Mouse (Mus musculus): ENCODE measurements around the gene Hmga1b. TPM values are rescaled to one million over a fixed set of nuclear protein-coding genes. Genes with fewer than 3 reads are reported as not detected.
A peak's percentile ranks its signal among the peaks of the same experiment; 100 is the strongest.
"Not testable (repeated sequence)": the region's sequence is repeated elsewhere in the genome, so short reads cannot be mapped to it uniquely, and the experiment has no call there.

Hmga1b gene
- polyA plus RNA-seq, 1 experiment from 2014 or later, result 2.4 TPM

GRCm38 (mm10) chr11:120723509-120723908, 39.1 kb upstream of the Hmga1b start:
- Histone ChIP-seq H3K4me2 (no peak overlapping the region), H3K9ac (0 out of 2 replicates have a peak overlapping the region, but pooled peaks have one; percentile 26)

GRCm38 (mm10) chr11:120726243-120727168, 36.1 kb upstream of the Hmga1b start:
- Histone ChIP-seq H3K36me3 (peaks cover 11% of the 10 kb centered on the region; the same call in 1 of the 2 replicates), H3K4me3 (peak overlapping the region; percentile 55), H3K9me3 (no peaks in the 10 kb centered on the region), H3K4me1 (replicated peaks) (peaks cover 28% of the 10 kb centered on the region), H3K27me3 (peaks cover 18% of the 10 kb centered on the region), H3K27ac (replicated peaks) (no peak overlapping the region), H3K9ac (peak overlapping the region; percentile 77), H3K4me2 (peak overlapping the region; percentile 81)
- 16% methylated on average over 36 of the region's 36 CpGs for WGBS
- peak; percentile 24; the same call in 1 of the 2 replicates for ATAC-seq (ENCODE audit: low read depth)

More at GRCm38 (mm10) chr11:120723509-120723908, 39.1 kb upstream of the Hmga1b start:
- peaks cover 27% of the 10 kb centered on the region for H3K36me3 ChIP-seq
- H3K27me3 ChIP-seq, result peaks cover 12% of the 10 kb centered on the region
- 87% methylated on average over 7 of the region's 7 CpGs for WGBS
- H3K9me3 ChIP-seq, result no peaks in the 10 kb centered on the region
- H3K4me1 ChIP-seq (replicated peaks), result peaks cover 33% of the 10 kb centered on the region
- H3K27ac ChIP-seq (replicated peaks), result no peak overlapping the region
- ATAC-seq (ENCODE audit: low read depth), result no peak
- no peak overlapping the region for H3K4me3 ChIP-seq

GRCm38 (mm10) chr11:120727169-120727527, 35.4 kb upstream of the Hmga1b start, which contains the start of gene Dcxr:
Dcxr (minus strand) TSS chr11:120727281.
- Histone ChIP-seq H3K9me3 (no peaks in the 10 kb centered on the region), H3K4me2 (peak within 1 kb of the TSS; percentile 81), H3K4me3 (peak within 1 kb of the TSS; percentile 55), H3K27ac (replicated peaks) (no peak within 1 kb of the TSS), H3K4me1 (replicated peaks) (peaks cover 22% of the 10 kb centered on the region), H3K9ac (peak within 1 kb of the TSS; percentile 77), H3K36me3 (peaks cover 11% of the 10 kb centered on the region; the same call in 1 of the 2 replicates), H3K27me3 (peaks cover 17% of the 10 kb centered on the region)
- under 1% methylated on average over 14 of the region's 14 CpGs for WGBS
- peak; percentile 85 for ATAC-seq (ENCODE audit: low read depth)

GRCm38 (mm10) chr11:120727564-120727963, 35.0 kb upstream of the Hmga1b start:
- Histone ChIP-seq H3K9ac (no peak overlapping the region), H3K4me2 (peak overlapping the region; percentile 81), H3K36me3 (peaks cover 11% of the 10 kb centered on the region; the same call in 1 of the 2 replicates), H3K4me3 (no peak overlapping the region), H3K27me3 (peaks cover 13% of the 10 kb centered on the region), H3K27ac (replicated peaks) (no peak overlapping the region), H3K4me1 (replicated peaks) (peaks cover 18% of the 10 kb centered on the region), H3K9me3 (no peaks in the 10 kb centered on the region)
- 59% methylated on average over 12 of the region's 12 CpGs for WGBS
- ATAC-seq (ENCODE audit: low read depth), result no peak

GRCm38 (mm10) chr11:120728530-120729240, 33.9 kb upstream of the Hmga1b start:
- WGBS, result 68% methylated on average over 11 of the region's 11 CpGs
- Histone ChIP-seq H3K27ac (replicated peaks) (no peak overlapping the region), H3K36me3 (peaks cover 6% of the 10 kb centered on the region; the same call in 1 of the 2 replicates), H3K9ac (no peak overlapping the region), H3K4me3 (no peak overlapping the region), H3K27me3 (peaks cover 10% of the 10 kb centered on the region), H3K9me3 (no peaks in the 10 kb centered on the region), H3K4me2 (no peak overlapping the region), H3K4me1 (replicated peaks) (peaks cover 14% of the 10 kb centered on the region)
- no peak for ATAC-seq (ENCODE audit: low read depth)

- not testable (repeated sequence) for H3K4me3 ChIP-seq; H3K27me3 ChIP-seq; H3K36me3 ChIP-seq; H3K27ac ChIP-seq (replicated peaks); H3K9ac ChIP-seq; H3K9me3 ChIP-seq; ATAC-seq (ENCODE audit: low read depth)
- Histone ChIP-seq H3K4me2 (peak overlapping the region; percentile 35), H3K4me1 (replicated peaks) (peaks cover 14% of the 10 kb centered on the region)
- WGBS, result 3% methylated on average over 18 of the region's 21 CpGs
Measured at GRCm38 (mm10) chr11:120729432-120730050, 33.1 kb upstream of the Hmga1b start.

- Histone ChIP-seq H3K36me3 (no peaks in the 10 kb centered on the region), H3K27ac (replicated peaks) (no peak overlapping the region), H3K27me3 (peaks cover 7% of the 10 kb centered on the region), H3K4me2 (no peak overlapping the region), H3K9ac (no peak overlapping the region), H3K4me3 (no peak overlapping the region), H3K4me1 (replicated peaks) (peaks cover 14% of the 10 kb centered on the region), H3K9me3 (no peaks in the 10 kb centered on the region)
- 88% methylated on average over 10 of the region's 10 CpGs for WGBS
- ATAC-seq (ENCODE audit: low read depth), result no peak
Measured at GRCm38 (mm10) chr11:120730331-120730870, 32.2 kb upstream of the Hmga1b start.

GRCm38 (mm10) chr11:120731395-120731794, 31.2 kb upstream of the Hmga1b start:
- ATAC-seq (ENCODE audit: low read depth), result no peak
- H3K4me2 ChIP-seq, result no peak overlapping the region
- no peaks in the 10 kb centered on the region for H3K36me3 ChIP-seq
- peaks cover 6% of the 10 kb centered on the region for H3K27me3 ChIP-seq
- peaks cover 10% of the 10 kb centered on the region for H3K4me1 ChIP-seq (replicated peaks)
- WGBS, result 100% methylated on average over 1 of the region's 1 CpGs
- H3K27ac ChIP-seq (replicated peaks), result no peak overlapping the region
- no peaks in the 10 kb centered on the region for H3K9me3 ChIP-seq
- H3K4me3 ChIP-seq, result no peak overlapping the region
- no peak overlapping the region for H3K9ac ChIP-seq

GRCm38 (mm10) chr11:120731858-120732680, 30.5 kb upstream of the Hmga1b start, which contains the start of gene Cbr2:
Cbr2 (minus strand) TSS chr11:120732114.
- Histone ChIP-seq H3K4me1 (replicated peaks) (0 out of 2 replicates have a peak, but pooled peaks cover 4% of the 10 kb centered on the region), H3K9ac (no peak within 1 kb of the TSS), H3K4me2 (no peak within 1 kb of the TSS), H3K4me3 (no peak within 1 kb of the TSS), H3K9me3 (no peaks in the 10 kb centered on the region), H3K36me3 (no peaks in the 10 kb centered on the region), H3K27me3 (peaks cover 6% of the 10 kb centered on the region), H3K27ac (replicated peaks) (no peak within 1 kb of the TSS)
- ATAC-seq (ENCODE audit: low read depth), result no peak
- WGBS, result 68% methylated on average over 12 of the region's 12 CpGs

GRCm38 (mm10) chr11:120733521-120733920, 29.1 kb upstream of the Hmga1b start:
- Histone ChIP-seq H3K27me3 (peaks cover 6% of the 10 kb centered on the region), H3K36me3 (no peaks in the 10 kb centered on the region), H3K9ac (no peak overlapping the region), H3K27ac (replicated peaks) (no peak overlapping the region), H3K4me1 (replicated peaks) (0 out of 2 replicates have a peak, but pooled peaks cover 4% of the 10 kb centered on the region), H3K9me3 (no peaks in the 10 kb centered on the region), H3K4me2 (no peak overlapping the region), H3K4me3 (no peak overlapping the region)
- WGBS, result 65% methylated on average over 6 of the region's 6 CpGs
- no peak for ATAC-seq (ENCODE audit: low read depth)

- no peak for ATAC-seq (ENCODE audit: low read depth)
- Histone ChIP-seq H3K27me3 (no peaks in the 10 kb centered on the region; the same call in 1 of the 2 replicates), H3K4me2 (no peak overlapping the region), H3K36me3 (no peaks in the 10 kb centered on the region), H3K27ac (replicated peaks) (no peak overlapping the region), H3K4me1 (replicated peaks) (no peaks in the 10 kb centered on the region), H3K4me3 (no peak overlapping the region), H3K9me3 (no peaks in the 10 kb centered on the region), H3K9ac (no peak overlapping the region)
- WGBS, result 73% methylated on average over 6 of the region's 6 CpGs
Measured at GRCm38 (mm10) chr11:120736424-120736823, 26.2 kb upstream of the Hmga1b start.

All from neural tube, embryonic 13.5 days (tissue).